In genomic region chr19:36734308-36735038, GRCm38 (mm10) we compare ENCODE assay signal across 10 mouse cellular contexts. TPM values are rescaled to one million over a fixed set of nuclear protein-coding genes. Genes with fewer than 3 reads are reported as not detected.
DNase-seq lines count a peak whose midpoint lies in the region; ATAC-seq and TF ChIP-seq lines count a peak whose summit lies in the region.
"Had no signal": no experiment of that assay in that cellular context is flagged by ENCODE, and none has a peak within 500 bp of the region (broad histone marks: within the 10 kb centered on the region; RNA-seq: fewer than 3 reads in every experiment).

No protein-coding gene starts in this region.

- TF ChIP-seq CTCF in gastrocnemius, adult 2 months (IDR thresholded peaks at IDR 0.05): peak; percentile 46; the same call in 1 of the 2 replicates

- DNase-seq in gastrocnemius, adult 2 months: peak; percentile 70
- DNase-seq in gastrocnemius, postnatal 14 days: no peak
- DNase-seq in limb, embryonic 10.5 days (ENCODE audit: low spot score): no peak
- DNase-seq: layer of hippocampus, postnatal 36 days had no signal

- intact Hi-C loops in gastrocnemius, adult 2 months (cut with DNase I): loop anchor here (5.0 kb wide), 1 partner anchor 127 kb away; no protein-coding TSS in a partner anchor
- intact Hi-C loops in gastrocnemius, postnatal 14 days (cut with DNase I; ENCODE audit: low total_unique reads): no loop called here

- H3K4me2 ChIP-seq in limb, embryonic 13.5 days (replicated peaks): 0 out of 2 replicates have a peak overlapping the region, but pooled peaks have one; percentile 2
- H3K4me2 ChIP-seq in heart, embryonic 16.5 days (ENCODE audit: low read depth, low read length): peak overlapping the region; percentile 69
- peak overlapping the region; percentile 3; the same call in 1 of the 2 replicates for H3K4me2 ChIP-seq in neural tube, embryonic 14.5 days (ENCODE audit: low read depth, low read length)

- peaks cover 11% of the 10 kb centered on the region; the same call in 1 of the 2 replicates for H3K4me1 ChIP-seq in limb, embryonic 13.5 days
- H3K4me1 ChIP-seq in limb, embryonic 10.5 days: peaks cover 3% of the 10 kb centered on the region; the same call in 1 of the 2 replicates
- H3K4me1 ChIP-seq in heart, embryonic 16.5 days (ENCODE audit: control insufficient read depth, insufficient read depth, low read length): peaks cover 29% of the 10 kb centered on the region
- H3K4me1 ChIP-seq in neural tube, embryonic 14.5 days (ENCODE audit: control insufficient read depth, insufficient read depth, low read length): no peaks in the 10 kb centered on the region

- peaks cover 18% of the 10 kb centered on the region for H3K36me3 ChIP-seq in limb, embryonic 13.5 days
- no peaks in the 10 kb centered on the region for H3K36me3 ChIP-seq in limb, embryonic 10.5 days
- peaks cover 27% of the 10 kb centered on the region for H3K36me3 ChIP-seq in heart, embryonic 16.5 days (ENCODE audit: control insufficient read depth, insufficient read depth)
- H3K36me3 ChIP-seq in neural tube, embryonic 14.5 days (ENCODE audit: control insufficient read depth, insufficient read depth, low read length): no peaks in the 10 kb centered on the region

- 77% methylated on average over 10 of the region's 10 CpGs for WGBS in limb, embryonic 13.5 days
- 84% methylated on average over 10 of the region's 10 CpGs for WGBS in limb, embryonic 10.5 days
- 31% methylated on average over 10 of the region's 10 CpGs for WGBS in heart, embryonic 16.5 days
- WGBS in neural tube, embryonic 14.5 days: 83% methylated on average over 10 of the region's 10 CpGs

- H3K9me3 ChIP-seq in limb, embryonic 13.5 days: 0 out of 2 replicates have a peak, but pooled peaks cover 4% of the 10 kb centered on the region
- no peaks in the 10 kb centered on the region for H3K9me3 ChIP-seq in limb, embryonic 10.5 days (replicated peaks)
- H3K9me3 ChIP-seq in heart, embryonic 16.5 days (replicated peaks; ENCODE audit: control insufficient read depth, low read length): peaks cover 3% of the 10 kb centered on the region; the same call in 1 of the 2 replicates
- no peaks in the 10 kb centered on the region for H3K9me3 ChIP-seq in neural tube, embryonic 14.5 days (ENCODE audit: control insufficient read depth, low read length)

- peak overlapping the region; percentile 92 for H3K27ac ChIP-seq in gastrocnemius, adult 2 months
- no peak overlapping the region for H3K27ac ChIP-seq in limb, embryonic 13.5 days
- H3K27ac ChIP-seq in limb, embryonic 10.5 days: no peak overlapping the region
- H3K27ac ChIP-seq in heart, embryonic 16.5 days (ENCODE audit: low read length): peak overlapping the region; percentile 89
- no peak overlapping the region for H3K27ac ChIP-seq in neural tube, embryonic 14.5 days (ENCODE audit: low read depth, low read length)

- ATAC-seq in limb, embryonic 13.5 days (ENCODE audit: low FRiP score, low read depth): no peak
- no peak for ATAC-seq in heart, embryonic 16.5 days (replicated peaks; ENCODE audit: extremely low read depth, insufficient read depth, low FRiP score)
- ATAC-seq in neural tube, embryonic 14.5 days (ENCODE audit: low read depth): no peak
- no peak for ATAC-seq in megakaryocyte, adult 5-6 weeks (ENCODE audit: poor library complexity, severe bottlenecking)
- ATAC-seq in granulocyte monocyte progenitor cell, adult 5-6 weeks (replicated peaks; ENCODE audit: poor library complexity, severe bottlenecking): no peak

- H3K4me3 ChIP-seq in gastrocnemius, adult 2 months: peak overlapping the region; percentile 75
- H3K4me3 ChIP-seq in limb, embryonic 13.5 days: no peak overlapping the region
- H3K4me3 ChIP-seq in limb, embryonic 10.5 days: no peak overlapping the region
- H3K4me3 ChIP-seq in heart, embryonic 16.5 days (ENCODE audit: low read length): peak overlapping the region; percentile 84
- no peak overlapping the region for H3K4me3 ChIP-seq in neural tube, embryonic 14.5 days (ENCODE audit: low read depth, low read length)
- H3K4me3 ChIP-seq: megakaryocyte, embryonic 14.5 days had no signal

- no peak overlapping the region for H3K9ac ChIP-seq in limb, embryonic 13.5 days
- H3K9ac ChIP-seq in heart, embryonic 16.5 days (ENCODE audit: low read length): peak overlapping the region; percentile 92
- no peak overlapping the region for H3K9ac ChIP-seq in neural tube, embryonic 14.5 days (replicated peaks; ENCODE audit: low read depth, low read length)

- no peaks in the 10 kb centered on the region for H3K27me3 ChIP-seq in limb, embryonic 13.5 days
- peaks cover 7% of the 10 kb centered on the region; the same call in 1 of the 2 replicates for H3K27me3 ChIP-seq in limb, embryonic 10.5 days (ENCODE audit: low read depth, poor library complexity, severe bottlenecking)
- H3K27me3 ChIP-seq in heart, embryonic 16.5 days (ENCODE audit: control insufficient read depth, insufficient read depth, low read length): no peaks in the 10 kb centered on the region
- no peaks in the 10 kb centered on the region for H3K27me3 ChIP-seq in neural tube, embryonic 14.5 days (ENCODE audit: control insufficient read depth, insufficient read depth, low read length)

RNA-seq across cellular contexts. Expression of gene Ppp1r3c, which starts 2.0 kb away (rescaled TPM):
- total RNA-seq in gastrocnemius, adult 2 months (2021): 100 to 1,000 TPM; 675 to 775 TPM
- total RNA-seq in gastrocnemius, postnatal 14 days (2021): 100 to 1,000 TPM; 125 to 230 TPM
- polyA plus RNA-seq in limb, embryonic 13.5 days (2015; fragmentation: Nextera tagmentation; extraction: Ambion mirVana): 8.9 and 11.4 TPM in 2 replicates
- 1.2 and 1.8 TPM in 2 replicates for polyA plus RNA-seq in limb, embryonic 10.5 days (2016; fragmentation: Nextera tagmentation; extraction: Ambion mirVana)
- polyA plus RNA-seq in heart, embryonic 16.5 days (2015; fragmentation: Nextera tagmentation; extraction: Ambion mirVana): 105 and 117 TPM in 2 replicates
- polyA plus RNA-seq in neural tube, embryonic 14.5 days (2014; fragmentation: Nextera tagmentation; extraction: Ambion mirVana): 20.3 and 21.9 TPM in 2 replicates
- not detected in 2 replicates for total RNA-seq in megakaryocyte, adult 5-6 weeks (2015)
- total RNA-seq in megakaryocyte, adult 5-6 weeks (2017): not detected in 2 replicates
- not detected in 2 replicates for total RNA-seq in granulocyte monocyte progenitor cell, adult 5-6 weeks (2014; fragmentation: Nextera tagmentation)
- not detected in 2 replicates for total RNA-seq in granulocyte monocyte progenitor cell, adult 5-6 weeks (2017)

Comparison
In these comparisons a context has a peak if more than half of its experiments do, and no peak if none do; other contexts are left out.
1. H3K27ac ChIP-seq: peak in gastrocnemius, adult 2 months (single experiment) and heart, embryonic 16.5 days (single experiment); none in limb, embryonic 13.5 days (single experiment), limb, embryonic 10.5 days (single experiment) and neural tube, embryonic 14.5 days (single experiment).
2. H3K4me3 ChIP-seq: peak in gastrocnemius, adult 2 months (single experiment) and heart, embryonic 16.5 days (single experiment); none in limb, embryonic 13.5 days (single experiment), limb, embryonic 10.5 days (single experiment) and neural tube, embryonic 14.5 days (single experiment).
3. H3K4me2 ChIP-seq: peak in every context shown above with its lines; median percentile 69 in heart, embryonic 16.5 days; 3 in neural tube, embryonic 14.5 days; 2 in limb, embryonic 13.5 days.
4. RNA of gene Ppp1r3c, which starts 2.0 kb away (total RNA-seq): 675 to 775 TPM in gastrocnemius, adult 2 months and 125 to 230 TPM in gastrocnemius, postnatal 14 days; not detected in megakaryocyte, adult 5-6 weeks and not detected in granulocyte monocyte progenitor cell, adult 5-6 weeks; every median in the first group is over 100 times any median in the second.